14 mouse cellular contexts compared by ENCODE assay signal in genomic region chr1:193263026-193263907, GRCm38 (mm10). TPM values are rescaled to one million over a fixed set of nuclear protein-coding genes. Genes with fewer than 3 reads are reported as not detected.
A peak's percentile ranks its signal among the peaks of the same experiment; 100 is the strongest.
DNase-seq lines count a peak whose midpoint lies in the region; ATAC-seq and TF ChIP-seq lines count a peak whose summit lies in the region.
"Had no signal": no experiment of that assay in that cellular context is flagged by ENCODE, and none has a peak within 500 bp of the region (broad histone marks: within the 10 kb centered on the region; RNA-seq: fewer than 3 reads in every experiment).

No protein-coding gene starts in this region.

- no peak for TF ChIP-seq CTCF in lung, postnatal 0 days (IDR thresholded peaks at IDR 0.05)

- H3K4me3 ChIP-seq in heart, embryonic 15.5 days: no peak overlapping the region
- H3K4me3 ChIP-seq in lung, postnatal 0 days (ENCODE audit: low read depth, low read length): peak overlapping the region; percentile 6
- H3K4me3 ChIP-seq: embryonic facial prominence, embryonic 15.5 days; intestine, embryonic 15.5 days had no signal

- 64% methylated on average over 8 of the region's 8 CpGs for WGBS in heart, embryonic 15.5 days
- 58% methylated on average over 8 of the region's 8 CpGs for WGBS in lung, postnatal 0 days

- TF ChIP-seq EP300 in lung, postnatal 0 days (IDR thresholded peaks at IDR 0.05): no peak

- 0 out of 2 replicates have a peak overlapping the region, but pooled peaks have one; percentile 8 for H3K4me2 ChIP-seq in heart, embryonic 15.5 days
- H3K4me2 ChIP-seq in lung, postnatal 0 days (replicated peaks; ENCODE audit: low read depth, low read length): peak overlapping the region; percentile 45
- H3K4me2 ChIP-seq: embryonic facial prominence, embryonic 15.5 days; intestine, embryonic 15.5 days had no signal

- no peak for DNase-seq in heart, adult 8-10 months (ENCODE audit: low spot score)
- no peak for DNase-seq in lung, postnatal 0 days (ENCODE audit: low spot score)
- no peak for DNase-seq in lung, postnatal 14 days
- peak; percentile 77 for DNase-seq in fibroblast of lung, adult 2 months (ENCODE audit: low read depth)
- DNase-seq in thymus, postnatal 36 days: peak; percentile 30 to 34
- DNase-seq in adrenal gland, postnatal 36 days: no peak
- DNase-seq: cerebellum, adult 9-10 months; left cerebral cortex, postnatal 4 days; liver, postnatal 0 days; midbrain, embryonic 14.5 days; right cerebral cortex, postnatal 14 days had no signal

- H3K4me1 ChIP-seq in heart, embryonic 15.5 days (replicated peaks): peaks cover 21% of the 10 kb centered on the region
- peaks cover 5% of the 10 kb centered on the region; the same call in 1 of the 2 replicates for H3K4me1 ChIP-seq in lung, postnatal 0 days (ENCODE audit: insufficient read depth, low read depth, low read length)
- H3K4me1 ChIP-seq: intestine, embryonic 15.5 days had no signal

- H3K9me3 ChIP-seq in heart, embryonic 15.5 days (replicated peaks): no peaks in the 10 kb centered on the region
- no peaks in the 10 kb centered on the region for H3K9me3 ChIP-seq in lung, postnatal 0 days (ENCODE audit: low read length)
- H3K9me3 ChIP-seq: embryonic facial prominence, embryonic 15.5 days; intestine, embryonic 15.5 days had no signal

- H3K36me3 ChIP-seq in heart, embryonic 15.5 days: no peaks in the 10 kb centered on the region
- H3K36me3 ChIP-seq in lung, postnatal 0 days (ENCODE audit: insufficient read depth, low read length): no peaks in the 10 kb centered on the region
- H3K36me3 ChIP-seq: embryonic facial prominence, embryonic 15.5 days; intestine, embryonic 15.5 days had no signal

- no peak for ATAC-seq in heart, embryonic 15.5 days (replicated peaks; ENCODE audit: insufficient number of reproducible peaks, insufficient read depth, low FRiP score, low read depth)
- ATAC-seq in lung, postnatal 0 days: no peak
- ATAC-seq: intestine, embryonic 15.5 days had no signal

- no peaks in the 10 kb centered on the region for H3K27me3 ChIP-seq in heart, embryonic 15.5 days
- H3K27me3 ChIP-seq in lung, postnatal 0 days (replicated peaks; ENCODE audit: insufficient read depth, low read length): no peaks in the 10 kb centered on the region
- H3K27me3 ChIP-seq: embryonic facial prominence, embryonic 15.5 days; intestine, embryonic 15.5 days had no signal

- H3K27ac ChIP-seq in heart, embryonic 15.5 days: peak overlapping the region; percentile 11; the same call in 1 of the 2 replicates
- H3K27ac ChIP-seq in lung, postnatal 0 days (ENCODE audit: low read length): peak overlapping the region; percentile 85
- H3K27ac ChIP-seq: embryonic facial prominence, embryonic 15.5 days; intestine, embryonic 15.5 days had no signal

- H3K9ac ChIP-seq in heart, embryonic 15.5 days: no peak overlapping the region
- no peak overlapping the region for H3K9ac ChIP-seq in lung, postnatal 0 days (replicated peaks; ENCODE audit: low read depth)
- H3K9ac ChIP-seq: embryonic facial prominence, embryonic 15.5 days; intestine, embryonic 15.5 days; liver, postnatal 0 days had no signal

RNA-seq across cellular contexts. Expression of gene Hsd11b1, which starts 0.6 kb away (rescaled TPM):
- 1.9 and 4.6 TPM in 2 replicates for polyA plus RNA-seq in heart, embryonic 15.5 days (2015; fragmentation: Nextera tagmentation; extraction: Ambion mirVana)
- 10 to 100 TPM in 2 of 4 experiments, 1 to 10 TPM in 2; 9.4 to 17.3 (median 12.4) TPM for total RNA-seq in heart, adult 8-10 months (2022)
- 184 and 200 TPM in 2 replicates for polyA plus RNA-seq in lung, postnatal 0 days (2015; fragmentation: Nextera tagmentation; extraction: Ambion mirVana)
- total RNA-seq in adrenal gland, postnatal 36 days (2021): 100 to 1,000 TPM; 102 to 117 TPM

RNA-seq across cellular contexts. Expression of gene G0s2, which starts 9.8 kb away (rescaled TPM):
- 103 and 106 TPM in 2 replicates for polyA plus RNA-seq in heart, embryonic 15.5 days (2015; fragmentation: Nextera tagmentation; extraction: Ambion mirVana)
- 10 to 100 TPM; 54.6 to 72.1 (median 63.9) TPM for total RNA-seq in heart, adult 8-10 months (2022)
- 185 and 216 TPM in 2 replicates for polyA plus RNA-seq in lung, postnatal 0 days (2015; fragmentation: Nextera tagmentation; extraction: Ambion mirVana)
- total RNA-seq in adrenal gland, postnatal 36 days (2021): 100 to 1,000 TPM; 117 to 162 TPM

RNA-seq across cellular contexts. Expression of gene Lamb3, which starts 55.8 kb away (rescaled TPM):
- polyA plus RNA-seq in heart, embryonic 15.5 days (2015; fragmentation: Nextera tagmentation; extraction: Ambion mirVana): 4.7 and 9.0 TPM in 2 replicates
- total RNA-seq in heart, adult 8-10 months (2022): 10 to 100 TPM; 10.7 to 16.0 (median 11.5) TPM
- polyA plus RNA-seq in lung, postnatal 0 days (2015; fragmentation: Nextera tagmentation; extraction: Ambion mirVana): 62.8 and 63.1 TPM in 2 replicates
- 1 to 10 TPM; 2.1 to 3.0 TPM for total RNA-seq in adrenal gland, postnatal 36 days (2021)

Comparison
In these comparisons a context has a peak if more than half of its experiments do, and no peak if none do; other contexts are left out.
1. DNase-seq: peak in fibroblast of lung, adult 2 months (single experiment) and thymus, postnatal 36 days (2 of 2); none in heart, adult 8-10 months (single experiment), lung, postnatal 0 days (single experiment), lung, postnatal 14 days (single experiment) and adrenal gland, postnatal 36 days (0 of 2).
2. RNA of gene Hsd11b1, which starts 0.6 kb away (total RNA-seq): 102 to 117 TPM in adrenal gland, postnatal 36 days; 9.4 to 17.3 TPM in heart, adult 8-10 months; every median in the first group is over 4 times any median in the second.